Mouse (Mus musculus): ENCODE results near the gene Slc25a19.
A peak's percentile ranks its signal among the peaks of the same experiment; 100 is the strongest.

The Slc25a19 gene

DNA sequence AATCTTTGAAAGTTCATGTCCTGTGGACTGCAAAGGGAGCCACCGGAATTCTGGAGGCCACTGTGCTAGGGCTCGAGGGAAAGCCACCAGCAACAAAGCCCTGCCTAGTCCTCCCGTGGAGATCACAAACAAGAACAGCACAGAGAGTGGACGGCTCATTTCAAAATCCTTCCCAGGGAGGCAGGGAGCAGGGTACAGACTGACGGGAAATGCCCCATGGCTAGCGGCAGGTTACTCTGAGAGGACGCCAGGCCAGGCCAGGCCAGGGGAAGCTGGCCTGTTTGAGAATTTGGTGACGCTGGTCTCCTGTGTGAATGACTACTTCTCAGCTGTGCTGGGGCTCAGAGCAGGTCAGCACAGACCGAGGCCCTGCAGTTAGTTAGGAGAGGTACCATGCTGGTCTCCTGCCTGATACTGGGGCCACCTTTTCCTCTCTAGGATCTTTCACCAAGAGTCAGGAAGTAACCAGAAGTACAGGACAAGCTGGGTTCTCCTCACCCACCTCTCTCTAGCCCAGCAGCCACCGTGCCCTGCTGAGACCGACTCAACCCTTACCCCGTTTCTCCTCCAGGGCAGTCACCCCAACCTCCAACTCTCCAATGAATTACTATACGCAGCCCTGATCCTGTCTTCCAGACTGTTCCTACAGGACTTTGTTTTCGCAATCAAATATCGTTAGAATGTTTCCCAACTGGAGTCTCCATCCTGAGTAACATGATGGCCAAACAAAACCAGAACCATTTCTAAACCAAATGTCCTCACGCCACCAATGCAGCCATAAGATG, 9.2 kb downstream of the Slc25a19 start:
- DNase-seq (ENCODE audit: low read depth) = no peak

DNA sequence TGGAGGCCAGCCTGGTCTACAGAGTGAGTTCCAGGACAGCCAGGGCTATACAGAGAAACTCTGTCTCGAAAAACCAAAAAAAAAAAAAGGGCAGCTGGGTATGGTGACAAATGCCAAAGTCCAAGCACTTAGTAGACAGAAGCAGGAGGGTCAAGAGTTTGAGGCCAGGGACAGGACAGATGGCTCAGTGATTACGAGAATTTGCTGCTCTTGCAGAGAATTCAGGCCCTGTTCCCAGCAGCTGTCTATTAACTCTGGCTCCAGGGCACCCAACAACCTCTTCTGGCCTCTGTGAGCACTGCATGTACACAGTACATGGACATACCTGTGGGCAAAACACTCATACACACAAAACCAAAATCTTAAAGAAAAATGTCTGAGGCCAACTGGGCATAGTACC, 10.1 kb downstream of the Slc25a19 start:
- no peak for DNase-seq (ENCODE audit: low read depth)

DNA sequence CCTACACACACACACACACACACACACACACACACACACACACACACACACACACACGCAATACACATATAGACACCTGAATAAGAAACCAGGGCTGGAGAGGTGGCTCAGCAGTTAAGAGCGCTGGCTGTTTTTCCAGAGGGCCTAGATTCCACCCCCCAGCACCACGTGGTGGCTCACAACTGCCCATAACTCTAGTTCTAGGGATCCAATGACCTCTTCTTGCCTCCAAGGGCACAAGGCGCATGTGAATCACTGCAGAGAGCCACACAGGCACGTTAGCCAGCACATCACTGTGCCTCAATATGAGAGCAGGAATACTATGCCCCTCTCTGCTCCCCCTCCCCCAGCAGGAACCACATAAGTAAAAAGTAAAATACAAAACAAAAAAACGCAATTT, 11.2 kb downstream of the Slc25a19 start:
- DNase-seq (ENCODE audit: low read depth) = no peak

DNA sequence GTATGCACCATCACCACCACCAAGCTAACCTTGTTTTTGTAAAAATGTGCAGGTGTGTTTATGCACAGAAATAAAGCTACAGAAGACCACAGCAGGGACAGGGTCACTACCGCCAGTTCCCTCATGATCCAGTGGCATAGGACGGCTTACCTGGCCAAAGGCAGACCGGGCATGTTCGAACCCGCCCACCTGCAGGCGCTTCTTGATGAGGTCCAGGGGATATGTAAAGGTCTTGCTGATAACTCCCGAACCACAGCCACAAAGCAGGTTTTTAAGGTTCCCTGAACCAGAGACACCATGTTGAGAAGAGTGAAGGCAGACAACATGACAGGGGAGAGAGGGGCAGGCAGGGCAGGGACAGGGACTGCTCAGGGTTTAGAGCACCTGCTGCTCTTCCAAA, 11.7 kb downstream of the Slc25a19 start:
- DNase-seq (ENCODE audit: low read depth) = no peak

DNA sequence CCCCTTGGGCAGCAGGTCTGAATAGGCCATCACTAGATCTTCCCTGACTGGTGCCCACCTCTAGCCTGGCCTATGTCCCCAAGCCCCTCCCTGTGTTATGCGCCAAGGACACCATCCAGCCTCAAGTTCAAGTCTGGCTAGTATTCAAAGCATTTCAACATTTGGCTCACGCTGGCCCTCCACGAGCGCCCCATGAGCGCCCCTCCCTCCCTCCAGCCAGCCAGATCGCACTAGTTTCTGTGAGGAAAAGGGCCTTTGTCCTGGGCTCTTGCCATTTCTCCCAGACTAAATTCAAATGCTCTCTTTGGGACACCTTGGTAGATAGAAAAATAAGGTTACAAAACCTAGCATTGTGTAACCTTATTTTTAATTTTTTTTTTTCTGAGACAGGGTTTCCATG, 12.2 kb downstream of the Slc25a19 start:
- no peak for DNase-seq (ENCODE audit: low read depth)

DNA sequence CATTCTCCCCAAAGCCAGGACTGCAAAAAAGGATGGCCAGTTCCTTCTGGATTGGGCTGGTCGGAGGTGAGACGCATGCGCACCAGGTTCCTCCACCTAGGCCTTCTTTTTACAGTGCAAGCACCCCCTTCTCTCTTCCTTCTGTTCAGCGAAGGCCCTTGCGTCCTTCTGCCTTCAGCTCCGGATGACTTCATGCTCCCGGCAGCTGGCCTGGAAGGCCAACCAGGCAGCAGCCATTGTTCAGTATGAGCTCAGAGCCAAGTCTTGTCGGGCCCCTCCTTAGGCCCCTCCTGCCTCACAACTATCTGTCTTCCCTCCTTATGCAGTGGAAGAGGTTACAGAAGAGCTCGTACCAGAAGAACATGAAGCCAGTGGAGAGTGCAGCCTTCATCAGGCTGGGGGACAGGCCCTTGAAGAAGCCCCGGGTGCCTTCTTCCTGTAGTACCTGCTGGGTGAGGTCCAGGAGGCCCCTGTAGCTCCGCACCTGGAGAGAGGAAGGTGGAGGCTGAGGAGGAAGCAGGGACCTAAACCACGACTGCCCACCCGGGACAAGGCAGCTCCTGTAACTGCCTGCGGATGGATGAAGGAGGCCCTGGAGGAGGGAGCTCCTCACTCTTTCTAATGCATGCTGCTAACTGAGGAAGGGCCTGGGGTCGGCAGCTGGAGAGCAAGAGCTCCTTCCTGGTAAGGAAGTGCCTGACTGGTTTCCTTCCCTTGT, 12.8 kb downstream of the Slc25a19 start:
- DNase-seq (ENCODE audit: low read depth) = no peak

DNA sequence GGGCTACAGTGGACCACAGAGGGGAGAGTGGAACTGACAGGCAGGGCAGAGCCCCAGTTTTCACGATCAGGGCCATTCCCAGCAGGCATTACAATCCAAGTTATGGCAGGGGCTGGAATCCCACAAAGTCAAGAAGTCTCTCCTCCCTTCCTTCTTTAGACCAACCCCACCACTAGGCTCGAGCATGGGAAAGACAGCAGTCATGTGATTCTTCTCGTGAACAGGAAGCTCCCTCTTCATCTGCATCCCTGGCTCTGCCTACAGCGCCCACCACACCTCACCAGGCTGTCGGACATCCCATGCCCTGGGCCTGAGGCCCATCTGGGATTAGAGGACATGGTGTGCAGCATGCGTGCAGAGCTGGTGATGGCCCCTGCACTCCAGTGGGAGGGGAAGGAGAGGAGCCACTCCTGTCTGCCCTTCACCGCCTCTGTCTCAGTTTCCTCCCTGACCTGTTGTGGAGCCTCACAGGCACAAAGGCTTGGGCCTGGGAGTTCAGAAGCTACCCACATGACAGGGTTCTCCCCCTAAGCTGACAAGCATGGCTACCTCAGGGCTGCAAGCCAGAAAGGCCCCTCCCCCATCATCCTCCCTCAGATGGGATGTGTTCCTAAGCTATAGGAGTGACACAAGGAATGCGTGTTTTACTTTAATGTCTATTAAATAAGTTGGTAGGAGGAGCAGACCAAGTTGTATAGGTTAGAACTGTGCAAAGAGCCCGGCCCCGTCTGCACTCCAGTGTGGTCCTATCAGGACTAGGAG, 13.6 kb downstream of the Slc25a19 start:
- no peak for DNase-seq (ENCODE audit: low read depth)

DNA sequence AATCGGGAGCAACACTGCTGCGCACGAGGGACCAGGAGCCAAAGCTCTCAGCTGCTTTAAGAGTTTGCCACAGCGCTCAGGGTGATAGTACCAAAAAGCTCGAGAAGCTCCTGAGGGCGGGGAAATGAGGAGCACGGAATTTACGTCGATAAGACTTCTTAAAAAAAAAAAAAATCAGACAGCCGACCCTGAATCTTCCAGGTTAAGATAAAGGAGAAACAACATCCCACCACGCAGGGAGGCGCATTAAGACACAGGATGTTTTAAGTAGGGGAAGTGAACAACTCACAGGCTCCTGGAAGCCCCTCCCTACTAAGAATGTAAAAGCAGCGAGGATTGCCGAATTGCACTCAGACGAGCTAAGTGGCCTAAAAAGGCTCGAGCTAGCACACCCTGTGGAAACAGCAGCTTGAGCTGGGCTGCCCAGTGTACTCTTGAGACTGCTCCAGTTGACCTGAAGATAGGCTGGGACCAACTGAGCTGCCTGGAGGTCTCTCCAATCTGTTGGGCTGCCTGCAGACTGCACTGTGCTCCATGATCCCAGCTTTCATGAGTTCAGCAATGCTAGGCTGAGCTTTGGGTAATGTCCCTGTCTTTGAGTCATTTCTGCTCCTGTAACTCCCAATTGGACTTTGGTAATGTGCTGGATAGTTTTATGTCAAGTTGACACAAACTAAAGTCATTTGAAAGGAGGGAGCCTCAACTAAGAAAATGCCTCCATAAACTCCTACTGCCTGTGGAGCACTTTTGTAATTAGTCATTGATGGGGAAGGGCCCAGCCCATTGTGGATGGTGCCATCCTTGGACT, 14.8 kb downstream of the Slc25a19 start:
- no peak for DNase-seq (ENCODE audit: low read depth)

DNA sequence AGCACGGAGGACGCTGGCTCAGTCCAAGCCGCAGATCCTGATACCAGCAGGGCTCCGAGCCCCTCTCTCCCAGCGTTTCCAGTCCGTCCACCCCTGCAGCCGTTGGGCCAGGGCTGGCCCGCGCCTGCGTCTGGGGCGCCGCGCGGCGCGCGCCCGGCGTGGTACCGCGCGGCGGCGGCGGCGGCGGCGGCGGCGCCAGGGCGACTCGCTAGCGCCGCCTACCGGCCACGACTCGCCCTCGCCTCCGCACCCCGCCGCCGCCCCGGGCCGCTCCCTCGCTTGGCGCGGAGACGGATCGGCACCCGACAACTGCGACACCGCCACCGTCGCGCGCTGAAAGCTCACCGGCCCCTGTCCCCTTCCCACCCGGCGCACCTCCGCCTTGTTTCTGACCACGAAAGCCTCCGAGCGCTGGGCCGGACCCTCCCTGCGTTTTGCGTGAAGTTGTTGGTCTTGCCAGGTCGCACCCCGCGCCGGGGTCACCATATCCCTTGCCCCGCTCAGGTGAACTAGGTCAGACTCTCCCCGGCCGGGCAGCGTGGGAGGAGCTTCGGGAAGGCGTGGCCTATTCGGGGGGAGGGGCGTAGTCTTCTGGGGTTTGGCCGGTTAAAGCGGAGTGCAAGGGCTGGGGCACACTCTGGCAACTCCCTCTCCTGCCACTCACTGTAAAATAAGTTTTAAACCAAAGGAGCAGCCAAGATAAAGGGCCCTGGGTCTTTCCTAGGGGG, 15.5 kb downstream of the Slc25a19 start, which contains the start of gene Mif4gd:
Gene Mif4gd (minus strand): TSS at position 560 of the 728 bp plus-strand sequence.
- peak; percentile 45 for DNase-seq (ENCODE audit: low read depth)

DNA sequence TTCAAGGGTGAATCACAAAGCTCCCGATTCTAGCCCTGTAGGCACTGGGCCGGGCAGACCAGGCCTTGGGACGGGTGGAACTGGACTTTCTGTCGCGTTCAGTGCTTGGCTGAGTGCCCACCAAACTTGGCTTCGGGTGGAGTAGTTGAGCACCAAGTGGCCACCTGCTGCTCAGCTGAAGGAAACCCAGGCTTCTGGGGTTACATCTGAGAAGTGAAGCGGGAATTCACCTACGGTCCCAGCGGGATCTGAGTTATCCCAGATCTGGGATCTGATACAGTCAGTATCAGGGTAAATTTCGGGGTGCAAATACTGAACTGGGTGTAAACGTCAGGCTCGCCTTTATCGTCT, 16.1 kb downstream of the Slc25a19 start:
- DNase-seq (ENCODE audit: low read depth) = no peak

DNA sequence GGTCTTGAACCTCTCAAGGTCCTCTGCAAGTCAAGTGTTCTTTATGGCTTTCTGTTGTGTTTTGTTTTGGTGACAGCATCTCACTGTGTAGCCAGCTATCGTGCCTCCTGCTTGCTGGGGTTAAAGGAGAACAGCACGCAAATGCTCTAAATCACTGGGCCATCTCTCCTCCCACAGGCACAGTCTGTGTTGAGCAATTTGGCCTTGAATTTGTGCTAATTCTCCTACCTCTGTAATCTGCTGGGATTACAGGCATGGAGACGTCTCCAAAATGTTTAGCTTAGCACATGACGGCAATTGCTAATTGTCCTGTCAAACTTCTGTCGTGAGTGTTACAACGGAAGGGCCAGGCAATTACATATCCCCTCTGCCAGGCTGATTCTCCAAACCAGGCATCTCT, 16.9 kb downstream of the Slc25a19 start:
- no peak for DNase-seq (ENCODE audit: low read depth)

DNA sequence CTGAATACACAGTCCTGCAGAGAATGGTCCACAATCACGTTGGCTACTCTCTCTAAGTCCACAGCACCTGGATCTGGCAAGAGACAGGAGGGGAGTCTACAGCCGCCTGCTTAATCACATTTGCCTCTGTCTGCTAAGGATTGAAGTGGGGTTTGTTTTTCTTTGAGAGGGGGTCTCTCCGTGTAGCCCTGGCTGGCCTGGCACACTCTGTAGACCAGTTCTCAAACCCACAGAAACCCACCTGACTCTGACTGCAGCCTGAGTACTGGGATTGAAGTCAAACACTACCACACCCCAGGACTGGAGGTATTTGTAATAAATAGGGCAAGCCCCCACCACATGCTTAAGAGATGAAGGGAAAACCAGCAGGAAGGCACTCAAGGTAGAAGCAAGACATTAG, 18.5 kb downstream of the Slc25a19 start:
- no peak for DNase-seq (ENCODE audit: low read depth)

DNA sequence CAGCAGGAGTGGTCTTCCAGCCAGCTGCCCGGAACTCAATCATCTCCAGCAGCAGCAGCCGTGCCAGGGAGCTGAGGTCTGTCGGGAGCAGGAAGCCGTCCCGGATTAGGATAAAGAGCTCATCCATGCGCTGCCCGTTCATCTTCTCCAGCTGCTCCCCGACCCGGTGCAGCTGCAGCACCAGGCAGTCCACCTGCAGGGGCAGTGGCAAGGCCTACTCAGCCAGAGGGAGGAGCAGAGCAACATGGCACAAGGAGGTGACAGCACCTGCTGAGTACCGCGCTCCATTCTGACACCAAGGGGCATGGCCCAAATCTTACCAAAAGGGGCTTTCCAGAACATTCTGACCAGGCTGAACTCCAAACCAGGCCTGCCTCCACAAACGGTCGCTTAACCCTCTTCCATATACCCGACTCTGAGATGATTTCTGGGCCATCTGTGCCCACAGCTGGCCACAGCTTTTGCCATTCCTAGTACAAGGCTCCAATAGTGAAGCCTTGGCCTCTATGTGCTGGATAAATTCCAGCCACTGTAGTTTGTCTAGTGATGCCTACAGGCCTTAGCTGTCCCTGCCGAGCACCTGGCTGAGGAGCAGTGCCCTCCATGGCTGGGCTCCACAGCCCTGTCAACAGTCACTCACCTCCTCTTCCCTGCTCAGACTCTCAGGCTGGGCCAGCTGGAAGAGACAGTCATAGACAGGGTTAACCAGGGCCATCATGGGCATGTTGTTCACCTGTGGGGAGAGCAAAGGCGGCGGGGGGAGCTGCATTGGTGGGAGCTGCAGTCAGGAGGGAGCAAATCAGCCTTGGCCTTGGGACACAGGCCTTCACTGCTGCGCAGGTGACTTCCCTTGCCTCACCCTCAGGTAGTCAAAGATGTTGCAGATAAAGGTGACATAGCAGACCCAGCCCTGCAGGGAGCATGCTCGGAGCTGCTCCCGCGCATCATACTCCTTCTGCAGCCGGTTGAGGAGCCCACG, 19.4 kb downstream of the Slc25a19 start:
- no peak for DNase-seq (ENCODE audit: low read depth)

DNA sequence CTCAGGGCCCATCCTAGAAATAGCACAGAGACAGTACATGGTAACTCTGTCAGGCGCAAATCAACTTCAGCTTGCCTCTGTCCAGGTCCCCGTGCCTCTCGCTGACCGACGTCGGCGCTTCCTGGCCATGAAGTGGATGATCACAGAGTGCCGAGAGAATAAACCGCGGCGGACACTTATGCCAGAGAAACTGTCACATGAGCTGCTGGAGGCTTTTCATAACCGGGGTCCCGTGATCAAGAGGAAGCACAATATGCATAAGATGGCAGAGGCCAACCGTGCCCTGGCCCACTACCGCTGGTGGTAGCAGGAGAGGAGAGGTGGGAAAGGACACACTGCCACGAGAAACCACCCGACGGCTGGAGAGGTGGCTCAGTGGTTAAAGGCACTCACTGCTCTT, 21.4 kb downstream of the Slc25a19 start:
- DNase-seq (ENCODE audit: low read depth) = no peak

DNA sequence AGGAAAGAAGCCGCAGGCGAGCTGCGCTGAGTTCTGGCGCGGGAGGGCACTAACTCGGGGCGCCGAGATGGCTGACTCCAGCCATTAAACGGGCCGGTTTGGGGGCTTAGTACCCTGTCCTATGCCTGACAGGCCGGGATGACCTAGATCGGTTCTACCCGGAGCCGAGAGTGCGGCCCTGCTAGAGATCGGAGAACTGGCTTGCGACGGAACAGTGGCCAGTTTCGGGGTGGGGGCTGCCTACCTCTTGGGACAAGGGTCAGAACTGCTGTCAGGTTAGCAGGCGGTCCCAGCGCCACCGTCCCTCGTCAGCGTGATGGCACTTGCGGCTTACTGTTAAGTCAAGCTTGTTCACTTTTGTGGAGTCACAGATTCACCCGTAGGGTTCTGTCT, 23.8 kb downstream of the Slc25a19 start:
- DNase-seq (ENCODE audit: low read depth) = no peak

DNA sequence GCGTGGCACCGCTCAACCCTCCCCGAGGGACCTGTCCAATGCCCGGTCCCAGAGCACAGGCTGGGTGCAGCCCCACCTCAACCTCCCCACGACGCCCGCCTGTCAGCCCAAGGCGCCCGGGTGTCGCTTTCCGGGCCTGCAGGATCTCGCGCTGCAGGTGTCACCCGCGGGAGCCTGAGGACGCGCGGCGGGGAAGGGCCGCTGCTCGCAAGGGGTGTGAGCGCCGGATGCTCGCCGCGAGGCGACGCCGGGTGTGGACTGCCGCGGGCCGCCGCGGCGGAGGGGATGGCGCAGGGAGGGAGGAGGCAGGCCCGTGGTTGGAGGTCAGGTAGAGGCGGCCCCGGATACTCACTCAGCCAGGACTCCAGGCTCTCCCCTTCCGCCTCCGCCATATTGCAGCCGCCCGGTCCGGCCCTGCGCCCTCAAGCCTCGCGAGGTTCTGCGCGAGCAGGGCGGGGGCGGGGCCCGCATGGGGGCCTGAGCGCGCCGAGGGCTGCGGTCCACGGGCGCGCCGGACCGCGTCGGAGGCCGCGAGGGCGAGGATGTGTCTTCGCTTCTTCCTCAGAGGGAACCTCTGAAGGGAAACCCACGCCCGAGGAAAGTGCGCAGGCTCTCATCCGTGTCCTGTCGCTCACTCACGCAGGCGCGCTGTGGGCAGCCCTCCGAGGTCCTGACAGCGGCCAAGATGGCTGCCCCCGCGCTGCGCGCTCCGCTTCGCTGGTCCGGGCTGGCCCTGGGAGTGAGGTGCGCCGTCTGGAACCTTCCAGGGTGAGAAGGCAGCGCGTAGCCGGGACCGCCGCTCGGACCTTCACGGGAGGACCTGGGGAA, 24.4 kb downstream of the Slc25a19 start, which contains the start of the genes Mrps7 and Gga3:
Gene Mrps7 (plus strand): TSS at position 450 of the 828 bp plus-strand sequence.
Gene Gga3 (minus strand): TSS at position 576 of the 828 bp plus-strand sequence.
- peak; percentile 59 for DNase-seq (ENCODE audit: low read depth)

DNA sequence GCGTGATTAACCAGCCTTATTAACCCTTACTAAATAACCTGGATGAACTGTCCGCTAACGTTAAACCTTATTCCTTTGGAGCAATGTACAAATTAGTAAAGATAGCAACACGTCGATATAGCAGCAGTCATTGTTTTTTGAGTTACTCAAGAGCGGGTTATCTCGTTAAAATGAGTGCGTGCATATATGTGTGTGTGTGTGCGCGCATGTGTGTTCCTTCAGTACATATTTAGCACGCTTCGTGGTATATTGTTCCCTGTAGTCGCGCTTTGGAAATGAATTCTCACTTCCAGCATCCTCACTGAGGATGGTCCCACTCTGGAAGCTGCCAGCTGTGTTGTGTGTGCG, 25.0 kb downstream of the Slc25a19 start:
- DNase-seq (ENCODE audit: low read depth) = no peak

DNA sequence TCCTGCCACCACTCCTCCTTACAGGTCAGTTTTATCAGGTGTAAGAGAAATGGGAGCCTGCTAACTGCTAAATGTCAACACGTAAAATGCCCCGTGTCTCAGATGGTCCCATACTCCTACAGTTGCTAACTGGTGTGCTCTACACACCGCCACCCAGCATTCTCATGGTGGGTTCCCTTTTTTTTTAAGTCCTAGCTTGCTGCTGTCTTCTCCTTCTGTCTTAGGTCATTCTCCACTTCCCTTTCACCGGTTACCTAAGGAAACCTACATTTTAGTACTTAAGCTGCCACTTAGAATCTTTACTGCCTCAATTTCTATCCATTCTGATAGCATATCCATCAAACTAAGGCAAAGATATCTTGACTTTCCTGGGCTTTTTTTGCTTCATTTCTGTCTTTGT, 26.9 kb downstream of the Slc25a19 start:
- DNase-seq (ENCODE audit: low read depth) = no peak

DNA sequence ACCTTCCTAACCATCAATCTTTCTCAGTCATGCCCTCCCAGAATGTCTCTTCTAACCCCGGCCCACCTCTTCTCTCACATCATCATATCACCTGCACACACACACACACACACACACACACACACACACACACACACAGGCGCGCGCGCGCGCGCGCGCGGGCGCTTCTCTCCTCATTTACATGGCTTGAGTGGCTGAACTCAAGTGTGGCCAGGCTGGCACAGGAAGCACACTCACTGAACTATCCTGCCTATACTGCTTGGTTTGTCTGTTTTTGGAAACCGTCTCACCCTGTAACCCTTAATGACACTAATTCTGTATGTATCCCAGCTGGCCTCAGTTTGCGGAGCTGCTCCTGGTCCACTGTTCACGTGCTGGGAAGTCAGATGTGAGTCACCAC, 27.4 kb downstream of the Slc25a19 start:
- DNase-seq (ENCODE audit: low read depth) = no peak

Measured in fibroblast of lung, adult 2 months (primary cell).